Mouse (Mus musculus): ENCODE data around the gene Tmem248. TPM values are rescaled to one million over a fixed set of nuclear protein-coding genes. Genes with fewer than 3 reads are reported as not detected.

Gene Tmem248
- total RNA-seq, 1 experiment from 2014 or later, result 34.9 TPM

DNA sequence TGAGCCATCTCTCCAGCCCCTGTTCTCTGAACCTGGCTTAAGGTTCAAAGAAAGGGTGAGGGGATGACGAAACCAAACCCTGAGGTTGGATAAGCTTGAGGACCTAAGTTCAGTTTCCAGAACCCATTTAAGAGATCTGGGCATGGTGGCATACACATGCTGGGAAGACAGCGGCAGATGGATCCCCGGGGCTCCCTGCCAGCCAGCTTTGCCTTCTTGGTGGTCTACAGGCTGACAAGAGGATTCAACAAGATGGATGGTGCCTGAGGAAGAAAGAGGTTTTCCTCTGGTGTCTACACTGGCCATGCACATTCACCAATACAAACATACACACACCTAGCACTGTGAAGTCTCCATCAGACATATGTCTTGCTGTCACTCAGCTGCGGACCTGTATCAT is 76.1 kb downstream of the Tmem248 start:
- ATAC-seq (ENCODE audit: extremely low read depth, insufficient number of reproducible peaks, low FRiP score, poor library complexity, severe bottlenecking), result no peak

Other genes with a start within 250 kb of the Tmem248 start
- 32.0 and 33.5 TPM in 2 replicates for gene Gusb, start 214.0 kb upstream of the Tmem248 start, total RNA-seq (2017)
- gene Asl, start 187.8 kb upstream of the Tmem248 start, total RNA-seq (2017), result 7.6 and 7.7 TPM in 2 replicates
- gene Crcp, start 187.8 kb upstream of the Tmem248 start, total RNA-seq (2017), result 24.9 and 40.4 TPM in 2 replicates
- 19.8 and 23.3 TPM in 2 replicates for gene Tpst1, start 143.8 kb upstream of the Tmem248 start, total RNA-seq (2017)
- 3.0 and 5.3 TPM in 2 replicates for gene Kctd7, start 72.2 kb upstream of the Tmem248 start, total RNA-seq (2017)
- 52.1 and 58.2 TPM in 2 replicates for gene Rabgef1, start 45.3 kb upstream of the Tmem248 start, total RNA-seq (2017)
- gene Sbds, start 38.4 kb downstream of the Tmem248 start, total RNA-seq (2017), result 114 and 118 TPM in 2 replicates
- gene Tyw1, start 38.5 kb downstream of the Tmem248 start, total RNA-seq (2017), result 21.2 and 23.5 TPM in 2 replicates
- gene Caln1, start 152.4 kb downstream of the Tmem248 start, total RNA-seq (2017), result not detected in 2 replicates
- not detected in 2 replicates for gene A330070K13Rik, start 167.6 kb downstream of the Tmem248 start, total RNA-seq (2017)

Measured in neutrophil, adult 5-6 weeks (primary cell).